Mouse (Mus musculus): ENCODE results near the gene Tmem88. TPM values are rescaled to one million over a fixed set of nuclear protein-coding genes. Genes with fewer than 3 reads are reported as not detected.

Gene Tmem88
- polyA plus RNA-seq, 1 experiment from 2014 or later = 44.3 TPM

DNA sequence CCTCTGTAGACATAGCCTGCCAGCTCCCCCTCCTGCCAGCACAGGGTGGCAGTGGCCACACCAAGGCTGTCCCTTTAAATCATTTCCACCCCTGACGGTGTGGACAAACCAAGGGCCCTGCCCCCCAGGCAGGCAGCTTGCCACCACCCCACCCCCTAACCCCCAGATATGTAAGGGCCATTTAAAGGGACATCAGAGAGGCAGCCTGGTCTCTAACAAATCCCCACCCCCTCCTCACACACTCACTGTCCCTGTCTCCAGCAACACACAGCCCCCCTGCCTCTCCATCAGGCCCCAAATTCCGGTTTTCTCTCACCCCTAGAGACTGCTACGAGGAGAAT lies 17.3 kb upstream of the Tmem88 start:
- Histone ChIP-seq H3K4me3 (replicated peaks) (peak overlapping the region; percentile 77), H3K4me1 (peaks cover 78% of the 10 kb centered on the region), H3K9ac (peak overlapping the region; percentile 70), H3K36me3 (peaks cover 16% of the 10 kb centered on the region), H3K9me3 (replicated peaks) (no peaks in the 10 kb centered on the region), H3K27ac (peak overlapping the region; percentile 97), H3K4me2 (peak overlapping the region; percentile 95), H3K27me3 (no peaks in the 10 kb centered on the region)
- ATAC-seq (replicated peaks; ENCODE audit: low FRiP score) = peak; percentile 13; the same call in 1 of the 2 replicates
- 2% methylated on average over 3 of the region's 3 CpGs for WGBS

DNA sequence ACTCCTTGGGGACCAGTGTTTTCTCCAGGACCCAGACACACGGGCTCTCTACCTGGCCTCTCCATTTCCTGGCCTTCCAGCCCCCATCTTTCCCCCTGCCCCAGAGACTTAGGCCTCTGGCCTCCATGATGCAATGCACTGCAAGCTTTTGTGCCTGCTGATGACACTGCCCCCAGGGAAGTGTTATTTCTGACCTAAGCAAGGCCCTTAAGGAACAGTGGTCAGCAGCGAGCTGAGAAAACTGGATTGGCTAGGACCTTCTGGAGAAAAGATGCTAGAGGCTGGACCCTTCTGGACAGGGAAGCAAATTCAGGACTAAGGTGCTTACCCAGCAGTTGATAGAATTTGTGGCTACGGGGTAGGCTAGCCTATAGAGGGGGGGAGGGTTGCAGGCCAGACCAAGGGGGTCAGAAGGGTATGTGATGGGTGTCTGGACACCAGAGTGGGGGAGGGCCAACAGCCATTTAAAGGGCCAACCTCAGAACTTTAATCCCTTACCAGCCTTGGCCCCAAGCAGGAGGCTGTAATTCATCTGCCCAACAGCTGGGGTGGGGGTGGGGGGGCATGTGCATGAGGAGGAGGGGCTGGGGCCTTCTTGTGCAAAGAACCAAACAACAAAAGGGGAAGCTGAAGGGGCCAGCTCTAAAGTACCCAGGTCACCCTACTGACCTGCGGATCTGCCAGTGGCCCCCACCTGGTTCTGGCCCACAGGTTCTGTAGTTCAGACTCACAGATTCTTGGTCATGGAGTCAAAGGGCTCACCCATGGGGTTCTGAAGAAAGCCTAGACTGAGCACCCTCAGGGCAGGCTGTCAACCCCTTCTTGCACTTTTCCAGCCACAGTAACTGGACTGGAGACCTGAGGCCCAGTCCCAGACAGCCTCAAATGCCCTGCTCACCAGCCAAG lies 16.6 kb upstream of the Tmem88 start:
- Histone ChIP-seq H3K4me3 (replicated peaks) (peak overlapping the region; percentile 77), H3K27ac (peak overlapping the region; percentile 97), H3K36me3 (peaks cover 16% of the 10 kb centered on the region), H3K9me3 (replicated peaks) (no peaks in the 10 kb centered on the region), H3K4me1 (peaks cover 72% of the 10 kb centered on the region), H3K27me3 (no peaks in the 10 kb centered on the region), H3K9ac (peak overlapping the region; percentile 70), H3K4me2 (peak overlapping the region; percentile 95)
- WGBS = 10% methylated on average over 4 of the region's 4 CpGs
- no peak for ATAC-seq (replicated peaks; ENCODE audit: low FRiP score)

DNA sequence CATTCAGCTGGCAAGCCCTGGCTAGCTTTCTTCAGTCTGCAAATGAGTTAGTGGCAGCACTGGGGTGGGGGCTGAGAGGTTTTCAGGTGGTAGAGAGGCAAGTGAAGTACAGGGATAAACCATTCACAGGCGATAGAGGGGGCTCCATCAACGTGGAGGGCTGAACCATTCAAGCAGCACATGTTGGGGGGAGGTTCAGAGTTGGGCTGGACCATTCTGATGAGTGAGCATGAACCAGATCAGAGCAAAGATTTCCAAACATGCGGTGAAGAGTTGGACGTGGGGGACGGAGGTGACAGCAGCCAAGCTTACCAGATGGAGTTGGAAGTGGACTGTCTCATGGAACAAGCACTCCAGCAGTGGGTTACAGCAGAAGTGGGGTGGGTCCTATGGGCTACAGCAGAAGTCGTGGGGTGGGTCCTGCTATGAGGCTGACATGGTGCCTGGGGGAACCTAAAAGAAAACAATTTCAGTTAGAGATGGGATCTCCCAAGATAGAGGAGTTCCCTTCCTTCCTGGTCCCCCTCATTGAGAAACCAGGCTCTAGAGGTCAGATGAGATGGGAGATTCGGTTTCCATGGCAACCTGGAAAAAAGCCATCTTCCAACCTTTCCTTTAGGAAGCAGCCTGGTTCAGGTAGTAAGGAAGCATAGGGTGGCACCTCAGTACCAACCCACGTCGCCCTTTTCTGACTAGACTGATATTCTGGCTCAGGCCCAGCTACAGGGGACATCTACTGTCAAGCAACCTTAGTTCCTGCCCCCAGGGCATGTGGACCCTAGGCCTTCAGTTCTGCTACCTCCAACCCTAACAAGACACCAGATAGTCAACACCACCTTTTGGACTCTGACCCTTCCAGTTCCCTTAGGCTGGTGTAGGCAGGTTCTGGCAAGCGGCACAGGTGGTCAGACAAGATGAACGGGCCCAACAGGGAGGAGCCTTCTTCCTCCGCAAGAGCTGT lies 15.5 kb upstream of the Tmem88 start, which contains the start of gene Kdm6b:
TSS of gene Kdm6b (minus strand) at position 455 of the 961 bp plus-strand sequence.
- H3K27ac ChIP-seq = peak within 1 kb of the TSS; percentile 97
- ATAC-seq (replicated peaks; ENCODE audit: low FRiP score) = no peak
- H3K4me2 ChIP-seq = peak within 1 kb of the TSS; percentile 95
- no peaks in the 10 kb centered on the region for H3K9me3 ChIP-seq (replicated peaks)
- H3K36me3 ChIP-seq = peaks cover 16% of the 10 kb centered on the region
- 30% methylated on average over 12 of the region's 12 CpGs for WGBS
- H3K27me3 ChIP-seq = no peaks in the 10 kb centered on the region
- H3K4me1 ChIP-seq = peaks cover 70% of the 10 kb centered on the region
- peak within 1 kb of the TSS; percentile 77 for H3K4me3 ChIP-seq (replicated peaks)
- H3K9ac ChIP-seq = peak within 1 kb of the TSS; percentile 83

DNA sequence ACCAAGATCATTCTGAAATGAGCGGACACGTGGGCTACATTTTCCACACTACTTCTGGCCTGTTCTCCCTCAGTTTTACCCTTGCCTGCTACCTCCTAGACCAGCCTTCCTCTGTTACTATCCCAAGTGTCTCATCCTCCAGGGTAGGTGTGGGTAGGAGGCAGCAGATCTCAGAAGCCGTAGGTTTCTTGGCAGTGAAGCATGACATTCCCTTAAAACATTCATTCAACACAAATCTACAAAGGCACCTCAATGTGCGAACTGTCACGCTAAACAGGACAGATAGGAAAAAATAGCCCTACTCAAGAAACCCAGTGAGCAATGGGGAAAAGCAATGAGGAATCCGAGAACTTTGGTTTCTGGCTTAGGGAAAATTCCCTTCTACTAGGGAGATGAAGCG lies 14.5 kb upstream of the Tmem88 start:
- Histone ChIP-seq H3K4me2 (peak overlapping the region; percentile 95), H3K9ac (0 out of 2 replicates have a peak overlapping the region, but pooled peaks have one; percentile 83), H3K27ac (peak overlapping the region; percentile 97), H3K9me3 (replicated peaks) (no peaks in the 10 kb centered on the region), H3K4me1 (peaks cover 70% of the 10 kb centered on the region), H3K36me3 (peaks cover 24% of the 10 kb centered on the region), H3K4me3 (replicated peaks) (peak overlapping the region; percentile 77), H3K27me3 (no peaks in the 10 kb centered on the region)
- 51% methylated on average over 7 of the region's 7 CpGs for WGBS
- no peak for ATAC-seq (replicated peaks; ENCODE audit: low FRiP score)

DNA sequence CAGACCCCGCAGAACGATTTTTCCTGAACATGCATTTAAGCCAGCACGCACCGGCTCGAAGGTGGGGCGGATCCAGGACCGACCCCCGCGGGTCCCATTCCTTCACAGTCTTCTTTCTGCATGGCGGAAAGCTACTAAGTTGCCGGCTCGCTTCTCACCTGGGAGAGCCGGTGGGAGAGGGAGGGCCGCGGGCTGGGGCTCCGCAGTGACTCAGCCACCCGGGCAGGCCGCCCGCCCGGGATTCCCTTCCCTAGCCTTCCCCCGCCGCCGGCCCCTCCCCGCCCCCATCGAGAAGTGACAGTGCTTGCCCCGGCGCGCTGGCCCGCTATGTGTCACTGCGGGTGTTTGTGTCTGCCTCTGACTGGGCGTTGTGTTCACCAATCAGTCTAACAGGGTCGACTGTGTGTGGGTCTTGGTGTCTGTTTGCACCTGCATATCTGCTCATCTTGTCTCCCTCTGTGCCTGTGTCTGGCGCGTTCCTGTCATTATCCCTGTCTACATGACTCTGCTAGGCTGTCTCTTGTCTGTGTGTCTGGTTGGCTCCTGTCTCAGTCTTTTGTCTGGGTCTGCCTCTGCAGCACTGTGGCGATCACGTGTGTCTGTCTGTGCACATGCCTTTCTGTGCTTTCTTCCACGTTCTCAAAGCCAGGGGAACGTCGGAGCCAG lies 13.6 kb upstream of the Tmem88 start:
- Histone ChIP-seq H3K27ac (peak overlapping the region; percentile 97), H3K36me3 (peaks cover 33% of the 10 kb centered on the region), H3K4me3 (replicated peaks) (peak overlapping the region; percentile 77), H3K9me3 (replicated peaks) (no peaks in the 10 kb centered on the region), H3K27me3 (no peaks in the 10 kb centered on the region), H3K4me2 (peak overlapping the region; percentile 95), H3K4me1 (peaks cover 65% of the 10 kb centered on the region), H3K9ac (peak overlapping the region; percentile 83)
- ATAC-seq (replicated peaks; ENCODE audit: low FRiP score) = no peak
- WGBS = under 1% methylated on average over 39 of the region's 39 CpGs

DNA sequence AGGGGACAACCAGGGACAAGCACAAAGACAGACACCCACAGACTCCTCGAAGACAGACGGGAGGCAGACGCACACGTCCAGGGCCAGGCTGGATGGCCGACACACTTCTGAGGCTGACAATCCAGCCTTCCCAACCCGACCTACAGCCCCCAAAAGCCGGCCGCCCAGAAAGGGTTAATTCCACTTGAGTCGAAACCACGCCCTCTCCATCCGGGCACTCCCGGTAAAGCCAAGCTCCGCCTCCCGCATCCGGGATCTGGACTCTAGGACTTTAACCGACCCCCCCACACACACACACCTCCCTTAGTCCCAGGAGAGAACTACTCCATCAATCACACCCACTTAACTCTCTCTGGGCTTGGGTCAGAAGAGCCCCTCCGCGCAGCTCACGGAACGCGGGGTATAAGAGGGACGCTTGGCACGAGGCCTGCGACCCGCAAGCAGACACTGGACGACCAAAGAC lies 13.1 kb upstream of the Tmem88 start:
- Histone ChIP-seq H3K4me1 (peaks cover 63% of the 10 kb centered on the region), H3K9ac (peak overlapping the region; percentile 83), H3K4me3 (replicated peaks) (peak overlapping the region; percentile 77), H3K9me3 (replicated peaks) (no peaks in the 10 kb centered on the region), H3K4me2 (peak overlapping the region; percentile 95), H3K27ac (peak overlapping the region; percentile 97), H3K27me3 (no peaks in the 10 kb centered on the region), H3K36me3 (peaks cover 38% of the 10 kb centered on the region)
- peak; percentile 57 for ATAC-seq (replicated peaks; ENCODE audit: low FRiP score)
- WGBS = 0% methylated on average over 26 of the region's 26 CpGs

DNA sequence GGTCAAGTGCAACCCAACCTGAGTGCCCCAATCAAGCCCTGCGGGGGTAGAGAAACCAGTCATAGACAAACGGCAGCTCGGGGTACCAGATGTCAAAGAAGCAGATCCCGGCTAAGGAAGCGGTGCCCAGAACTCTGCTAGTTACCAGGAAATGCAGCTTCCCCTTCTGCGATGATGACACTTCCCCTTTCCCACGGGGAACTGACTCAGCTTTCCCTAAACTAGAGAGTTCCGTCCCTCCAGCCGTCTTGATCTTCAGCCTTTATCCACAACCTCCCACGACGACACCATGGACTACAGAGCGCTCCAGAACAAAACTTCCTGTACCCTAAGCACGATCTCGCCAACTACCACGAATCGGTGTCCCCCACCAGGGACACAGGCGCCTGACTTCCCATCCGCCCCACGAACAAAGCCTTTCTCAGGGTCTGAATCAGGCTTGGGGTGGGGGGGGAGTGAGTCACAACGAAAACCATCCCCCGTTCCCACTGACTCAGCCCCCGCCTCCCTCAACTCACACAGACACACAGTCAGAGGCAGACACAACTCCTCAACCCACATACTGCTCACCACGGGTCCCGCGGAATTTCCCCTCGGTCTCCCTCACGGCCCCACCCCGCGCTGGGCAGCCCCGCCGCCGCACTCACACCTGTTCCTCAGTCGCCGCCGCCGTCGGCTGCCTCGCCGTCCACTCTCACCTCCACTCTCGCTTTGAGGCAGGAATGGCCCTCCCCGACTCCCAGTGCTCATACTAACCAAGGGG lies 12.5 kb upstream of the Tmem88 start:
- WGBS = under 1% methylated on average over 41 of the region's 41 CpGs
- Histone ChIP-seq H3K9ac (peak overlapping the region; percentile 83), H3K4me1 (peaks cover 63% of the 10 kb centered on the region), H3K9me3 (replicated peaks) (no peaks in the 10 kb centered on the region), H3K27ac (peak overlapping the region; percentile 97), H3K4me3 (replicated peaks) (peak overlapping the region; percentile 77), H3K27me3 (no peaks in the 10 kb centered on the region), H3K4me2 (peak overlapping the region; percentile 95), H3K36me3 (peaks cover 45% of the 10 kb centered on the region)
- peak; percentile 8 for ATAC-seq (replicated peaks; ENCODE audit: low FRiP score)

DNA sequence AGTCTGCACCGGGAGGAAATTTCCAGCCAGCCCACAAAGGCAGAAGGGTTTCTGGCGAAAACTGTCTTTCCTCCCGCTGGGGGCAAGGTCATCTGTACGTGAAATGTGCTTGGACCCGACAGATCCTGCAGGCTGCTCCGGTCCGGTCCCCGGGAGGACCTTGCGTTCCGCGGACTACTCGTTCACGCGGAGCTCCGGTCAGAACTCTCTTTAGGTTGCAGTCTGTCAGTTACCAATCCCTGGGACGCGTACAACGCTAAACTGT lies 11.9 kb upstream of the Tmem88 start:
- Histone ChIP-seq H3K27ac (peak overlapping the region; percentile 97), H3K27me3 (no peaks in the 10 kb centered on the region), H3K4me1 (peaks cover 59% of the 10 kb centered on the region), H3K36me3 (peaks cover 50% of the 10 kb centered on the region), H3K4me2 (peak overlapping the region; percentile 95), H3K4me3 (replicated peaks) (peak overlapping the region; percentile 77), H3K9me3 (replicated peaks) (no peaks in the 10 kb centered on the region), H3K9ac (peak overlapping the region; percentile 83)
- ATAC-seq (replicated peaks; ENCODE audit: low FRiP score) = no peak
- WGBS = under 1% methylated on average over 18 of the region's 18 CpGs

DNA sequence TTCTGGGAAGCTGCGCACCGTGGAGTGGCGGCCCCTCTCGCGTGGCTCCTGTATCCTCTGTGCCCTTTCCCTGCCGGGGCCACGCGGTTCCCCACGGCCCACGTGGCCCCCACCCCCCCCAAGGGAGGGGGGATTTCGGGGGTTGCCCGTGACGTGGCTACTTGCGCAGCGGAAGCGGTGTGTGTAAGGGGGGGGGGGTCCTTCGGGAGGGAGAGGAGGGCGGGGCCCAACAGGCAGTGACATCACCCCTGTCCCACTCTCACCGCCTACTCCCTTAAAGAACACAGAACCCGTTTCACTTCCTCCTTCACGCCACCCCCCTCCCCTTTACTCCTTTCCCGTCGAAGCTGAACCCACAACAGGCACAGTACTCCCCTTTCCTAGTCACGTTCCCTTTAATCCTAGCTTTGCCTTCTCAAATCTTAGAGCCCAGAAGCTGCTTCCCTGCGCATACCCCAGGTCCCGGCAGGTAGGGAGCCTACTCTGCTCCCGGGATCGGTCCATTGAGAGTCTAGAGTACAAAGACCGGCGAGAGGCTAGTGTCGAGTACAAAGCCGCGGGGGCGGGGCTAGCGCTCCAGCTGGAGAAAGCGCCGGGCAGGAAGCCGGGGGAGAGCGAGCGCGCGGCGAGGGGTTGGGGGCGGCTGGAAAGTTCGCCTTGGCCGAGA lies 11.5 kb upstream of the Tmem88 start:
- ATAC-seq (replicated peaks; ENCODE audit: low FRiP score) = peak; percentile 38
- peaks cover 54% of the 10 kb centered on the region for H3K36me3 ChIP-seq
- under 1% methylated on average over 41 of the region's 46 CpGs for WGBS

DNA sequence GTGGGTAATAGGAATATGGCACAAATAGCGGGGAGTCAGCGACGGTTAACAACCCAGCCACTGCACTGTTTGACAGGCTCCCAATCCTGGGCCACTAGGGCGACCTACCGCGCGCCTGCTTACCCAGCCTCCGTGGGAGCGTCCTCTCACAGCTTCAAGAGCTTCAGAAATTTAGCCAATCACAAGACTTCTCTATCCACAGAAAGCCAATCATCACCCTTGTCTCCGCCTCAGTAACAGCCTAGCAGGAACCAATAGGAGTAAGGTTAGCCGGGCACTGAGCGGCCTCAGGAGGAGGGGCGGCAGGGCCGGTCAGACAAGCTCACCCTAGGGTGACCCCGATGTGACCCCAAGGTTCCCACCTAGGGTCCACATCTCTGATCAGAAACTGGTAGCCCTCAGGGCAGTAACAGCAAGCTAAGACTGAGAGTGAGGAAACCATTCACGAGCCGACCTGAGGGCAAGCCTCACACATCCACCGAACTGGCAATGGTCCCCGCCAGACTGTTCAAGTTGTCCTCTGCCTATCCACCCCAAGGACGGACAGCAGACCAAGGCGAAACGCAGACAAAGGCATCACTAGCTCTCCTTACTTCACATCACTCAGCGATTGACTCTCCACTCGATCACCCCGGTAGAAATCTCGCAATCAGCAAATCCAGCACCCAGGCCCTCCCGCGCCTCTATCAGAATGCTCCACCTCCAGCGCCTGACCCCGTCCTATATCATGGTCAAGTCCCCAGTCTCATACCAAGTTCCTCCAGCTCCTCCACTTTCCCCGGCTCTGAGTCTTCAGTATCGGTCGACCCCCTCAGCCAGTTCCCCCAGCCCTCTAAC lies 10.7 kb upstream of the Tmem88 start:
- WGBS = under 1% methylated on average over 33 of the region's 33 CpGs
- H3K9me3 ChIP-seq (replicated peaks) = no peaks in the 10 kb centered on the region
- no peaks in the 10 kb centered on the region for H3K27me3 ChIP-seq
- H3K36me3 ChIP-seq = peaks cover 62% of the 10 kb centered on the region
- H3K4me2 ChIP-seq = peak overlapping the region; percentile 95
- peak overlapping the region; percentile 83 for H3K9ac ChIP-seq
- H3K4me3 ChIP-seq (replicated peaks) = peak overlapping the region; percentile 77
- peak overlapping the region; percentile 97 for H3K27ac ChIP-seq
- peak; percentile 73 for ATAC-seq (replicated peaks; ENCODE audit: low FRiP score)
- peaks cover 47% of the 10 kb centered on the region for H3K4me1 ChIP-seq

More for the DNA sequence above, 11.5 kb upstream of the Tmem88 start:
- Histone ChIP-seq H3K4me3 (replicated peaks) (peak overlapping the region; percentile 77), H3K9ac (peak overlapping the region; percentile 83), H3K27ac (peak overlapping the region; percentile 97), H3K4me2 (peak overlapping the region; percentile 95), H3K27me3 (no peaks in the 10 kb centered on the region), H3K9me3 (replicated peaks) (no peaks in the 10 kb centered on the region), H3K4me1 (peaks cover 54% of the 10 kb centered on the region)

Data from kidney, embryonic 15.5 days (tissue).